Mouse (Mus musculus): ENCODE measurements around the gene Insl6. TPM values are rescaled to one million over a fixed set of nuclear protein-coding genes. Genes with fewer than 3 reads are reported as not detected.

The Insl6 gene
- total RNA-seq, 2 experiments from 2014 or later, result not detected

DNA sequence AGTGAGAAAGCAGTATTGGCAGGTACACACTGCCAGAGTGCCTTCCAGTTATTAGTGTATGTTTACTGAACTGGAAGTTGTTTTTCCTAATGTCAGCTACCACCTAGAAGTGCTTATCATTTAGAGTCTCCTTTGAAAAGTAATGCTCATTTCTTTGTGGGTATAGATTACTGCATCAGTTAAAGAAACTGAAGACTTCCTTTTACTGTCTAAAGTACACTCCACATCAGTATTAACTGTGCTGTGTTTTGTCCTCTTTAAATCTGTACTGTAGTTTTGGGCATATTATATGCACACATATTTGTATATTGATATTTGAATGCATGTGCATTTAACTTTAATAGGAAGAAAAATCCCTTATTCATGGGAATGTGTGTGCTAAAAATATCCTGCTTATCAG, 29.0 kb downstream of the Insl6 start:
- no peak for DNase-seq
- intact Hi-C loops (cut with DNase I), result no loop called here

DNA sequence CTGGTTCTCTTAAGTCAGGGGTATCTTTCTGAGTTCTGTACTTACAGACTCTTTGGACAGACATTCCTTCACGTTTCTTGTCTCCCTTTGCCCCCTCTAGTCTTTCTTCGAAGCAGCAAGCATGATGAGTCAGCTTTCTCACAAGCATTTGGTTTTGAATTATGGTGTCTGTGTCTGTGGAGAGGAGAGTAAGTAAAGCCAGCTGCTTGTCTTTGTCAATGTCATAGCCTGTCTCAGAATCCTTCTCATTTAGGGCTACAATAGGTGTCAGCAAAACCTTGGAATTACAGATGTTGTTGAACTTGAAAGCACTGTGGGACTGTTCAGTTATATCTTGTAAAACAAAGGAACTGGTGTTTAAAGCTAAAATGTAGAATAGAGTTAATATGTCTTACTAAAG, 30.4 kb downstream of the Insl6 start:
- intact Hi-C loops (cut with DNase I), result no loop called here
- no peak for DNase-seq

DNA sequence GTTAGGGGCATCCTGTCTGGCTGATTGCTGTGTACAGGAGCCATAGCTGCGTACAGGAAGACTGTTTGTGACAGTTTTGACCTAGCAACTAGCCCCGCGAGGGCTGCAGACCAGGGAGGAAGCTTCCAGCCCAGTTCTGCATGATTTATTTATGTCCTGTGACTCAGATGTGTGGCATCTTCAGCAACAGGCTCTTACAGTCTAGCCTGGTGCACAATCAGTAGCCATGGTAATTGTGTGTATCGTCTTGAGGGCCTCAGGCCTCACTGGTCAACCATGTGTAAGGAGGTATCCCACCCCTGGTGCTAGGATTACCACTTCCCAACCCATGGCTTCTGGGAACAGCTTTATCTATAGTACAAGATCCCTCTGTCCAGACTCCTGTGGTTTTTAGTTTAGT, 32.6 kb downstream of the Insl6 start:
- no peak for DNase-seq
- intact Hi-C loops (cut with DNase I), result no loop called here

DNA sequence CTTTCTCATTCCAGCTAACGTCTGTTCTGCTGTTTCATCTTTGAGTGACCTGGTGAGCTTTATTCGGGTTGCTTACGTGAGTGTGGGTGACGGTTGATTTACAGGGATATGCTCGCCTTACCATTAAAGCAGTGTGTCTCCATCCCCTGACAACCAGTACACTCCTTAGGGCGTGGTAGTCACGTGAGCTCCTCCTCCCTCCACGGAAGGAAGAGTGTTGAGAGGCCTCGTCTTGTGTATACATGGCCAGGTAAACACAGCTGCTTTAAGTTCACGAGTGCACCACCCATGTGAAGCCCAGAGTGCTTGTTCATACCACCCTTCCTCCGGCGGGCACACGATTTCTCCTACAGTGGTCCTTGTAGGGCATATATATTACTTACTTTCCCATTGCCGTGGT, 33.6 kb downstream of the Insl6 start:
- intact Hi-C loops (cut with DNase I), result no loop called here
- DNase-seq, result no peak

DNA sequence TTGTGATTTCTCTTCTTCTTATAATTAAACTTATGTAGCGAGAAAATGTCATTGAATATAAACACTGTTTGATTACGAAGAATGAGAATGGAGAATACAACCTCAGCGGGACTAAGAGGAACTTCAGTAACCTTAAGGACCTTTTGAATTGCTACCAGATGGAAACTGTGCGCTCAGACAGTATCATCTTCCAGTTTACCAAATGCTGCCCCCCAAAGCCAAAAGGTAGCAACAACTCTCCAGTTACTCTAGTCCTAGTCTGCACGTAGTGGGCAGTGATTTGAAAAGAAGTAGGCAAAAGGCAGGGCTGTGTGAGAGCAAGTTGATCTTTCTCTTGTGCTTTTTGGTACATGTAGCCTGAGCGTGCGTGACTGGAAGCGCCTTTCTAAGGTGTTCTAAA, 37.3 kb downstream of the Insl6 start:
- no peak for DNase-seq
- intact Hi-C loops (cut with DNase I), result no loop called here

DNA sequence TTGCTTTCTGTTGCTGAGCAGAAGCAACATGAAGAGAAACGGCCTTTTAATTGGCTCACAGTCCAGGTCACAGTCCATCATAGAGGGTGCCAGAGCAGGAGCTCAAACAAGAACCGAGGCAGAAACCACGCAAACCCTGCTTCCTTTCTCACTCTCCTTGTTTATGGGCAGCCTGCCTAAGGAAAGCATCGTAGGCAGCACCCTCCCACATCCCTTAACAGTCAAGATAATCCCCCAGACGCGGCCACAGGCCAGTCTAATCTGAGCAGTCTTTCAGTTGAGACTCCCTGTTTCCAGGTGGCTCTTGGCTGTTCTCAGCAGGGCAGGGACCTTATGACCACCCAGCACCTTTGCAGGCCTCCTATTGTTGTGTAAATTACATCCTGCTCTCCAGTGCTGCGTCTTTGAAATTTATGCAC, 39.7 kb downstream of the Insl6 start:
- intact Hi-C loops (cut with DNase I), result no loop called here
- no peak for DNase-seq

DNA sequence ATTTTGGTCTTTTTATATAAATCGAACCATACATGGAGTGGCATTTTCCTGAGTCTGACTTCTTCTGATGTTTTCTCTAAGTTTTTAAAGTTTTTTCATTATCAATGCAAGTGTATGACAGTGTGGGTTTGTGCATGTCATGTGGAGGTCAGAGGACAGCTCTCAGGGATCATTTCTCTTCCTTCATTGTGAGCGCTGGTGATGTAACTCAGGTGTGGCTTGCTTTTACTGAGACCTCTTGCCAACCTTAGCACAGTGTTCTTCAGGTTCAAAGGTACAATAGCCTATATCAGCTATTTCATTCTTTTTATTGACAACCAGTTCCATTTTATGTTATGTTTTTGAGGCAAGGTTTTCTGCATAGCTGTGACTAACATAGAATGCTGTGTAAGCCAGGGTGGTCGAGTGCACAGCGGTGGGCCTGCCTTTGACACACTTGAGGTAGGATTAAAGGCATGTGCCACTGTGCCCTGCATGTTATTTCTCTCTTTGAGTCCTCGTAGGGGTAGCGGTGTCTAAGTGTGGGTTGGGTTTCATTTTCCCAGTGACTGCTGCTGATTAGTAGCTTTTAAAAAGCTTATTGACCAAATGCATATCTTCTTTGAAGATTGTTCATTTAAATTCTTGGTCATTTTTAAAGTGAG, 46.1 kb downstream of the Insl6 start:
- no peak for DNase-seq
- intact Hi-C loops (cut with DNase I), result no loop called here

DNA sequence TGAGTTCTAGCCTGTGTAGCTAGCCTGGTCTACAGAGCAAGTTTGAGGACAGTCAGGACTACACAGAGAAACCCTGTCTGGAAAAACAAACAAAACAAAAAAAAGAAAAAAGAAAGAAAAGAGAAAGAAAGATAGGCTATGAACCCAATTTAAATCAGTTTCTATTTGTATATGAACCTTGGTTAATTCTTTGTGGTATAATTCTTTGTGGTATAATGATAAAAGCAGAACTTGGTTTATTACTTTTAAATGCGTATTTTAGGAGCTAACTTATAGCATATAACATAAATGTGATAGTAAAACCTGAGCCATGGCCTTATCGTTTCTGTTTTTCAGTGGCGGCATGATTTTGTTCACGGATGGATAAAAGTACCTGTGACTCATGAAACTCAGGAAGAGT, 48.7 kb downstream of the Insl6 start:
- intact Hi-C loops (cut with DNase I), result no loop called here
- no peak for DNase-seq

DNA sequence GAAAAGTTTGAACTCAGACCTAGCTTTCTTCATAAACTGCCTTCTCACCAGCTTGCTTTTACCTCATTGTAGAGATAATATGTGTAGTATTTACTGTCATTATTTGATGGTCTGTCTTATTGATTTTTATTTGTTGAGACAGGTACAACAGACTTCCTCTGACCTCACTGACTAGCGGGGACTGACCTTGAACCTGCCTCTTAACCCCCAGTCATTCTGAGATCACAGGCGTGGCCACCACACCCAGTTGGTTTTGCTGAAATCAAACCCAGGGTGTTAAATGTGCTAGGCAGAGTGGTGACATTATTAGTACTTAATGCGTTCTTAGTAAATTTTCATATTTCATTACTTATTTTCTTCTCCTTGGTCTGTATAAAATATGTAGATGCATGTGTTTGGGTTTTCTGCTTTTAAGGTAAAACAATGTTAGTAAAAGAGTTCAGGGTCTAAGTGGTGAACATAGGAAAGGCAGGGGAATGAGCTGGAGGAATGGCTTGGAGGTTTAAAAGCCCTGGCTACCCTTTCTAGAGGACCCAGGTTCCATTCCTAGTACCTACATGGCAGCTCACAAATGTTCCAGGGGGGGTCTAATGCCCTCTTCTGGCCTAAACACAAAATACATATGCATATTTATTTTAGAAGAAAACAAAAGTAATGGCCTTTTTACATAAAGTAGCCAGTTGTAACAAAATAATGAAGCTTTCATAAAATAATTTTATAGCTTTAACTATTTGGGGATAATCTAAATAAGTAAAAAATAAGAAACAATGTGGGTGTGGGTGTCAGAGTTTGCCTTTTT, 52.9 kb downstream of the Insl6 start:
- DNase-seq, result no peak
- intact Hi-C loops (cut with DNase I), result no loop called here

Other genes starting within 250 kb of the Insl6 start
- gene Rcl1, start 224.0 kb downstream of the Insl6 start, total RNA-seq (2021), result 10 to 100 TPM in 1 of 2 experiments, 1 to 10 TPM in 1; 4.8 to 11.0 TPM
- gene Jak2, start 73.5 kb downstream of the Insl6 start, total RNA-seq (2021), result 10 to 100 TPM; 29.5 to 30.6 TPM
- not detected for gene Rln1, start 9.3 kb upstream of the Insl6 start, total RNA-seq (2021)
- 10 to 100 TPM; 15.5 to 17.4 TPM for gene Plgrkt, start 42.0 kb upstream of the Insl6 start, total RNA-seq (2021)
- under 1 TPM; 0.52 to 0.61 TPM for gene Cd274, start 42.1 kb upstream of the Insl6 start, total RNA-seq (2021)
- gene Pdcd1lg2, start 85.6 kb upstream of the Insl6 start, total RNA-seq (2021), result not detected
- gene Ric1, start 196.9 kb upstream of the Insl6 start, total RNA-seq (2021), result 10 to 100 TPM; 22.9 to 23.2 TPM